Mouse (Mus musculus) liver, postnatal 0 days (tissue): ENCODE results near the gene Exoc8. TPM values are rescaled to one million over a fixed set of nuclear protein-coding genes. Genes with fewer than 3 reads are reported as not detected.

Experiments
- ATAC-seq: fragments of 200-750 bp; cut with Nextera tagmentation; 2 replicates; pipeline ENCODE4 v1.8.0; 2017; ENCODE audit warnings: mild to moderate bottlenecking, moderate library complexity
- DNase-seq: peaks from one replicate; pipeline ENCODE4 v3.0.0-alpha.2; 2016
- H3K27ac ChIP-seq: fragments of 300-500 bp; sonication (generic); 2 replicates; pipeline ENCODE4 v1.5.1; 2014; ENCODE audit warnings: antibody characterized with exemption, moderate library complexity, mild to moderate bottlenecking, low read depth
- H3K27me3 ChIP-seq: fragments of 300-500 bp; sonication (generic); 2 replicates; pipeline ENCODE4 v1.6.1; 2014; ENCODE audit warnings: low read length, control low read depth, mixed read lengths; ENCODE audit not compliant: insufficient read depth
- H3K36me3 ChIP-seq: fragments of 300-500 bp; sonication (generic); replicated peaks from 2 replicates; pipeline ENCODE4 v1.6.1; 2014; ENCODE audit warnings: mild to moderate bottlenecking, control low read depth, low read length, moderate library complexity, mixed read lengths; ENCODE audit not compliant: insufficient read depth
- H3K4me1 ChIP-seq: fragments of 300-500 bp; sonication (generic); 2 replicates; pipeline ENCODE4 v1.6.1; 2014; ENCODE audit warnings: antibody characterized with exemption, mild to moderate bottlenecking, control low read depth; ENCODE audit not compliant: insufficient read depth
- H3K4me2 ChIP-seq: fragments of 300-500 bp; sonication (generic); 2 replicates; pipeline ENCODE4 v1.6.1; 2014; ENCODE audit warnings: low read depth, mild to moderate bottlenecking, low read length, moderate library complexity, mixed read lengths
- H3K4me3 ChIP-seq: fragments of 300-500 bp; sonication (generic); 2 replicates; pipeline ENCODE4 v1.5.1; 2014; ENCODE audit warnings: low read depth, low read length
- H3K9ac ChIP-seq: fragments of 300-500 bp; sonication (generic); replicated peaks from 2 replicates; pipeline ENCODE4 v1.6.1; 2014; ENCODE audit warnings: mild to moderate bottlenecking, moderate library complexity
- H3K9me3 ChIP-seq: fragments of 300-500 bp; sonication (generic); 2 replicates; pipeline ENCODE4 v1.6.1; 2016; ENCODE audit warnings: mild to moderate bottlenecking, control low read depth, low read length, mixed read lengths
- CTCF ChIP-seq: sonication (generic); IDR thresholded peaks from 2 replicates; pipeline ENCODE4 v1.5.1; 2016; ENCODE audit warnings: antibody characterized with exemption, low read depth
- EP300 ChIP-seq: IDR thresholded peaks from 2 replicates; pipeline ENCODE4 v1.6.1; 2016; ENCODE audit warnings: antibody characterized with exemption, low read depth, mild to moderate bottlenecking
- WGBS: fragments of 180-500 bp; shearing (Covaris S2); extraction: QIAGEN DNeasy Blood & Tissue Kit; methylation state at CpG from one replicate; pipeline ENCODE4 v1.1.7; 2014; ENCODE audit not compliant: insufficient replicate concordance; 5-methylcytosine and 5-hydroxymethylcytosine counted together
- polyA plus RNA-seq: library from polyadenylated mRNA; unstranded; fragments of >200 nt; fragmentation: Nextera tagmentation; extraction: Ambion mirVana; gene quantifications from 2 replicates; pipeline ENCODE4 v1.2.1, GENCODE M21; 2015

Exoc8 gene
- polyA plus RNA-seq, 1 experiment from 2014 or later, result 2.8 TPM

GRCm38 (mm10) chr8:124845131-124845530, 52.4 kb downstream of the Exoc8 start:
- H3K4me2 ChIP-seq, result no peak overlapping the region
- TF ChIP-seq CTCF (no peak), EP300 (no peak)
- 0 out of 2 replicates have a peak, but pooled peaks have one; percentile 33 for ATAC-seq
- no peaks in the 10 kb centered on the region for H3K9me3 ChIP-seq
- H3K4me1 ChIP-seq, result peaks cover 13% of the 10 kb centered on the region
- WGBS, result 43% methylated on average over 3 of the region's 3 CpGs
- H3K9ac ChIP-seq, result no peak overlapping the region
- H3K27ac ChIP-seq, result peak overlapping the region; percentile 29; the same call in 1 of the 2 replicates
- no peak overlapping the region for H3K4me3 ChIP-seq
- peaks cover 10% of the 10 kb centered on the region for H3K36me3 ChIP-seq
- H3K27me3 ChIP-seq, result no peaks in the 10 kb centered on the region
- DNase-seq, result no peak

Other genes starting within 250 kb of the Exoc8 start
- gene 2310022B05Rik, start 234.3 kb downstream of the Exoc8 start, polyA plus RNA-seq, result 4.1 and 4.2 TPM in 2 replicates
- gene Ttc13, start 175.7 kb downstream of the Exoc8 start, polyA plus RNA-seq, result 11.5 and 14.0 TPM in 2 replicates
- gene Arv1, start 175.6 kb downstream of the Exoc8 start, polyA plus RNA-seq, result 4.5 and 5.2 TPM in 2 replicates
- gene Fam89a, start 145.9 kb downstream of the Exoc8 start, polyA plus RNA-seq, result 3.7 and 5.6 TPM in 2 replicates
- 0.05 and 0.06 TPM in 2 replicates for gene Trim67, start 104.6 kb downstream of the Exoc8 start, polyA plus RNA-seq
- 20.9 and 24.2 TPM in 2 replicates for gene Gnpat, start 34.7 kb downstream of the Exoc8 start, polyA plus RNA-seq
- gene 2810004N23Rik, start 34.6 kb downstream of the Exoc8 start, polyA plus RNA-seq, result 16.8 and 17.6 TPM in 2 replicates
- gene Sprtn, start 181 bp upstream of the Exoc8 start, polyA plus RNA-seq, result 3.7 and 4.0 TPM in 2 replicates
- gene Egln1, start 51.6 kb upstream of the Exoc8 start, polyA plus RNA-seq, result 3.2 and 3.3 TPM in 2 replicates
- gene Tsnax, start 115.3 kb upstream of the Exoc8 start, polyA plus RNA-seq, result 28.2 and 29.5 TPM in 2 replicates
- 0.19 and 0.22 TPM in 2 replicates for gene Disc1, start 156.5 kb upstream of the Exoc8 start, polyA plus RNA-seq